10 mouse cellular contexts compared by ENCODE assay signal in the genomic region with DNA sequence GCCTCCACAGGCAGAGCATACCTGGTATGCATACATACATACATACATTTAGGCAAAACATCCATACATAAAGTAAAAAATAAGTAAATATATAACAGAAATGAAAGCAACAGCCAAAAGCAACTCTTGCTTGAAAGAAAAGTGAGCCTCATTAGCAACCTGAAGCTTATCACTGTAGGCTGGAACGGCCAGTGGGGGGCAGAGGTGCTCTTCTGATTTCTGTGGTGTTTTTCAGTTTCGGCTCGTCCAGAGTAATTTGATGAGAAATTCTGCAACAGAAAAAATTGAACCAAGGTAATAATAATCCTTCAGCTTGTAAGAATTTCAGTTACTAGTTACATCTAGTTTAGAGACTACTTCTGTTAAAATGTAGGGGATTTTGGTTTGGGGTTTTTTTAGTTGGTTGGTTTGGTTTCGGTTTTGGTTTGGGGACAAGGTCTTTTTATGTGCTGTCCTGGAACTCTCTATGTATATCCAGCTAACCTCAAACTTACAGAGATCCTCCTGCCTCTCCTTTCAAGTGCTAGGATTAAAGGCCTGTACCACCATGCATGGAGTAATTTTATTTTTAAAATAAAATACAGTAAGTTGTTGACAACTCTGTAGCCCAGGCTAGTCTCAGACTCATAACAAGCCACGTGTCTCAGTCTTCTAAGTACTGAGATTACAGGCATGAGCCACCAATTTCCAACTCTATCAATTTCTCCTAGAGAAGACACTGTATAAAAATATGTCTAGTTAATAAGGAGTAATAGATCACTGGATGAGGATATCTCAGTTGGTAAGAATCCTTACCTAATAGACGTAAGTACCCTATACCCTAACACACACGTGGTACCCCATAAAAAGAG. TPM values are rescaled to one million over a fixed set of nuclear protein-coding genes. Genes with fewer than 3 reads are reported as not detected.
DNase-seq lines count a peak whose midpoint lies in the region; ATAC-seq and TF ChIP-seq lines count a peak whose summit lies in the region.
"Had no signal": no experiment of that assay in that cellular context is flagged by ENCODE, and none has a peak within 500 bp of the region (broad histone marks: within the 10 kb centered on the region; RNA-seq: fewer than 3 reads in every experiment).

No protein-coding gene starts in this region.

- intact Hi-C loops in heart, adult 2 months (cut with DNase I): no loop called here
- intact Hi-C loops in heart, postnatal 36 days (cut with DNase I): no loop called here

- H3K4me1 ChIP-seq in heart, adult 2 months (ENCODE audit: control insufficient read depth, insufficient read depth, low read length): no peaks in the 10 kb centered on the region
- H3K4me1 ChIP-seq in embryonic facial prominence, embryonic 10.5 days: no peaks in the 10 kb centered on the region
- H3K4me1 ChIP-seq: hindbrain, embryonic 12.5 days; liver, embryonic 15.5 days had no signal

- no peak overlapping the region for H3K4me3 ChIP-seq in heart, adult 2 months
- no peak overlapping the region for H3K4me3 ChIP-seq in embryonic facial prominence, embryonic 10.5 days
- H3K4me3 ChIP-seq: hindbrain, embryonic 12.5 days; liver, embryonic 15.5 days had no signal

- TF ChIP-seq POLR2A in heart, adult 2 months (IDR thresholded peaks at IDR 0.05; ENCODE audit: insufficient read depth, low read depth, low read length): no peak

- H3K27me3 ChIP-seq in heart, adult 2 months (ENCODE audit: control insufficient read depth, insufficient read depth, low read length): no peaks in the 10 kb centered on the region
- no peaks in the 10 kb centered on the region for H3K27me3 ChIP-seq in embryonic facial prominence, embryonic 10.5 days (replicated peaks; ENCODE audit: low read depth, poor library complexity, severe bottlenecking)
- H3K27me3 ChIP-seq: hindbrain, embryonic 12.5 days; liver, embryonic 15.5 days had no signal

- H3K9me3 ChIP-seq in embryonic facial prominence, embryonic 10.5 days: no peaks in the 10 kb centered on the region
- H3K9me3 ChIP-seq: hindbrain, embryonic 12.5 days; liver, embryonic 15.5 days had no signal

- no peaks in the 10 kb centered on the region for H3K79me2 ChIP-seq in heart, adult 2 months (replicated peaks; ENCODE audit: control insufficient read depth, insufficient read depth, low read length)

- peak; percentile 64 for TF ChIP-seq CTCF in heart, adult 2 months (IDR thresholded peaks at IDR 0.05)

- H3K9ac ChIP-seq in heart, adult 2 months (ENCODE audit: low read depth, low read length): no peak overlapping the region
- H3K9ac ChIP-seq: hindbrain, embryonic 12.5 days; liver, embryonic 15.5 days had no signal

- whole genome bisulfite sequencing in heart, adult 2 months: 65% methylated on average over 7 of the region's 7 CpGs
- WGBS in embryonic facial prominence, embryonic 10.5 days: 84% methylated on average over 7 of the region's 7 CpGs

- H3K36me3 ChIP-seq in heart, adult 2 months (ENCODE audit: control insufficient read depth, insufficient read depth, low read length): peaks cover 4% of the 10 kb centered on the region
- H3K36me3 ChIP-seq in embryonic facial prominence, embryonic 10.5 days (replicated peaks): peaks cover 98% of the 10 kb centered on the region

- DNase-seq in heart, adult 2 months: no peak
- DNase-seq in heart, postnatal 36 days: no peak
- peak; percentile 33 for DNase-seq in thymus, postnatal 0 days (ENCODE audit: low spot score)
- no peak for DNase-seq in thymus, adult 18-20 months
- DNase-seq in embryonic facial prominence, embryonic 10.5 days (ENCODE audit: low spot score): peak; percentile 29
- no peak for DNase-seq in adrenal gland, postnatal 10 days
- DNase-seq in kidney, adult 18-20 months: no peak

- no peak overlapping the region for H3K27ac ChIP-seq in heart, adult 2 months
- H3K27ac ChIP-seq in embryonic facial prominence, embryonic 10.5 days (replicated peaks): no peak overlapping the region
- H3K27ac ChIP-seq: hindbrain, embryonic 12.5 days; liver, embryonic 15.5 days had no signal

- no peak for TF ChIP-seq EP300 in heart, adult 2 months (IDR thresholded peaks at IDR 0.05; ENCODE audit: insufficient read depth, low read depth, low read length)

- ATAC-seq in monocyte, adult 5-6 weeks (replicated peaks; ENCODE audit: insufficient number of reproducible peaks, low FRiP score, low TSS enrichment, poor library complexity, severe bottlenecking): no peak

RNA-seq across cellular contexts. Expression of a gene that starts 13.3 kb away (rescaled TPM):
- 10 to 100 TPM; 38.3 to 39.7 TPM for total RNA-seq in heart, adult 2 months (2021)
- polyA plus RNA-seq in heart, adult 2 months (2012; rRNA removed): 19.2 and 34.3 TPM in 2 replicates
- total RNA-seq in heart, postnatal 36 days (2021): 10 to 100 TPM; 37.3 to 39.1 TPM
- 119 and 122 TPM in 2 replicates for polyA plus RNA-seq in thymus, postnatal 0 days (2015; fragmentation: Nextera tagmentation; extraction: Ambion mirVana)
- polyA plus RNA-seq in embryonic facial prominence, embryonic 10.5 days (2016; fragmentation: Nextera tagmentation; extraction: Ambion mirVana): 230 and 242 TPM in 2 replicates
- 10 to 100 TPM; 61.0 to 74.0 TPM for total RNA-seq in adrenal gland, postnatal 10 days (2021)
- 79.7 to 124 TPM (median 114 TPM) in 3 replicates for total RNA-seq in monocyte, adult 5-6 weeks (2017)

RNA-seq across cellular contexts. Expression of a gene that starts 13.5 kb away (rescaled TPM):
- total RNA-seq in heart, adult 2 months (2021): 10 to 100 TPM; 66.2 to 74.1 TPM
- 34.8 and 51.5 TPM in 2 replicates for polyA plus RNA-seq in heart, adult 2 months (2012; rRNA removed)
- total RNA-seq in heart, postnatal 36 days (2021): 10 to 100 TPM; 74.3 to 78.3 TPM
- polyA plus RNA-seq in thymus, postnatal 0 days (2015; fragmentation: Nextera tagmentation; extraction: Ambion mirVana): 46.2 and 49.3 TPM in 2 replicates
- polyA plus RNA-seq in embryonic facial prominence, embryonic 10.5 days (2016; fragmentation: Nextera tagmentation; extraction: Ambion mirVana): 77.2 and 83.5 TPM in 2 replicates
- 10 to 100 TPM; 75.3 to 89.4 TPM for total RNA-seq in adrenal gland, postnatal 10 days (2021)
- 31.6 to 42.9 TPM (median 40.7 TPM) in 3 replicates for total RNA-seq in monocyte, adult 5-6 weeks (2017)

RNA-seq across cellular contexts. Expression of a gene that starts 42.4 kb away (rescaled TPM):
- total RNA-seq in heart, adult 2 months (2021): 1 to 10 TPM; 4.5 to 4.6 TPM
- 6.2 and 8.8 TPM in 2 replicates for polyA plus RNA-seq in heart, adult 2 months (2012; rRNA removed)
- total RNA-seq in heart, postnatal 36 days (2021): 1 to 10 TPM; 4.1 to 4.7 TPM
- 4.9 and 5.2 TPM in 2 replicates for polyA plus RNA-seq in thymus, postnatal 0 days (2015; fragmentation: Nextera tagmentation; extraction: Ambion mirVana)
- polyA plus RNA-seq in embryonic facial prominence, embryonic 10.5 days (2016; fragmentation: Nextera tagmentation; extraction: Ambion mirVana): 16.2 and 16.5 TPM in 2 replicates
- 10 to 100 TPM in 1 of 2 experiments, 1 to 10 TPM in 1; 7.9 to 10.6 TPM for total RNA-seq in adrenal gland, postnatal 10 days (2021)
- 2.9 to 7.2 TPM (median 2.9 TPM) in 3 replicates for total RNA-seq in monocyte, adult 5-6 weeks (2017)

RNA-seq across cellular contexts. Expression of a gene that starts 54.2 kb away (rescaled TPM):
- total RNA-seq in heart, adult 2 months (2021): 1 to 10 TPM; 3.3 to 5.3 TPM
- polyA plus RNA-seq in heart, adult 2 months (2012; rRNA removed): 7.2 and 15.3 TPM in 2 replicates
- 1 to 10 TPM; 4.3 to 6.9 TPM for total RNA-seq in heart, postnatal 36 days (2021)
- 10.5 and 11.8 TPM in 2 replicates for polyA plus RNA-seq in thymus, postnatal 0 days (2015; fragmentation: Nextera tagmentation; extraction: Ambion mirVana)
- polyA plus RNA-seq in embryonic facial prominence, embryonic 10.5 days (2016; fragmentation: Nextera tagmentation; extraction: Ambion mirVana): 0.24 TPM in 1 of 2 replicates, not detected in the other
- 1 to 10 TPM; 8.6 to 9.9 TPM for total RNA-seq in adrenal gland, postnatal 10 days (2021)
- total RNA-seq in monocyte, adult 5-6 weeks (2017): not detected in 3 replicates

RNA-seq across cellular contexts. Expression of a gene that starts 59.8 kb away (rescaled TPM):
- 10 to 100 TPM; 20.2 to 22.0 TPM for total RNA-seq in heart, adult 2 months (2021)
- 25.9 and 34.8 TPM in 2 replicates for polyA plus RNA-seq in heart, adult 2 months (2012; rRNA removed)
- total RNA-seq in heart, postnatal 36 days (2021): 10 to 100 TPM; 27.5 to 28.3 TPM
- 9.0 and 9.5 TPM in 2 replicates for polyA plus RNA-seq in thymus, postnatal 0 days (2015; fragmentation: Nextera tagmentation; extraction: Ambion mirVana)
- 34.5 and 34.8 TPM in 2 replicates for polyA plus RNA-seq in embryonic facial prominence, embryonic 10.5 days (2016; fragmentation: Nextera tagmentation; extraction: Ambion mirVana)
- 10 to 100 TPM; 23.6 to 26.6 TPM for total RNA-seq in adrenal gland, postnatal 10 days (2021)
- 3.6 to 10.5 TPM (median 5.7 TPM) in 3 replicates for total RNA-seq in monocyte, adult 5-6 weeks (2017)

Comparison
In these comparisons a context has a peak if more than half of its experiments do, and no peak if none do; other contexts are left out.
1. DNase-seq: peak in thymus, postnatal 0 days (single experiment) and embryonic facial prominence, embryonic 10.5 days (single experiment); none in heart, adult 2 months (0 of 2), heart, postnatal 36 days (0 of 2), thymus, adult 18-20 months (0 of 2), adrenal gland, postnatal 10 days (single experiment) and kidney, adult 18-20 months (single experiment).